Mouse (Mus musculus) myocyte (in vitro differentiated cells): Measurements from ENCODE around the gene Tex261. TPM values are rescaled to one million over a fixed set of nuclear protein-coding genes. Genes with fewer than 3 reads are reported as not detected.

ENCODE experiments used
- H3K27me3 ChIP-seq: one replicate; pipeline ENCODE4 v1.6.1; 2011; ENCODE audit not compliant: control insufficient read depth, insufficient read depth, insufficient read length
- H3K36me3 ChIP-seq: one replicate; pipeline ENCODE4 v1.6.1; 2011; ENCODE audit not compliant: control insufficient read depth, insufficient read depth
- H3K4me2 ChIP-seq: one replicate; pipeline ENCODE4 v1.6.1; 2011; ENCODE audit warnings: low read depth, control low read depth
- H3K4me3 ChIP-seq: one replicate; pipeline ENCODE4 v1.5.1; 2011; ENCODE audit warnings: mild to moderate bottlenecking, control low read depth, moderate library complexity
- H3K79me2 ChIP-seq: one replicate; pipeline ENCODE4 v1.6.1; 2011; ENCODE audit not compliant: control insufficient read depth, insufficient read depth
- H3ac ChIP-seq: one replicate; pipeline ENCODE4 v1.6.1; 2011; ENCODE audit not compliant: control insufficient read depth, insufficient read length
- CEBPB ChIP-seq: IDR thresholded peaks from 2 replicates; pipeline ENCODE4 v1.6.1; 2011; ENCODE audit warnings: mild to moderate bottlenecking, moderate library complexity; ENCODE audit not compliant: poor library complexity, insufficient read depth, severe bottlenecking
- E2F4 ChIP-seq: IDR thresholded peaks from one replicate; pipeline ENCODE4 v1.6.1; 2011; ENCODE audit warnings: mild to moderate bottlenecking, control low read depth, moderate library complexity; ENCODE audit not compliant: insufficient read depth
- MAX ChIP-seq: IDR thresholded peaks from one replicate; pipeline ENCODE4 v1.6.1; 2011; ENCODE audit warnings: low read depth, mild to moderate bottlenecking, control low read depth
- MYOD1 ChIP-seq, 3 experiments: IDR thresholded peaks; one replicate each; pipeline ENCODE4 v1.6.1; 2011; ENCODE audit warnings: control low read depth in 2 of 3, low read depth in 2 of 3, mild to moderate bottlenecking in 2 of 3, moderate library complexity in 1 of 3; ENCODE audit not compliant: insufficient read length in 2 of 3, control insufficient read depth in 1 of 3
- MYOG ChIP-seq, 3 experiments: IDR thresholded peaks; one replicate each; pipeline ENCODE4 v1.6.1; 2011; ENCODE audit warnings: control low read depth in 2 of 3, low read depth in 2 of 3, mild to moderate bottlenecking in 2 of 3; ENCODE audit not compliant: insufficient read length in 2 of 3, control insufficient read depth in 1 of 3, insufficient read depth in 1 of 3
- POLR2A ChIP-seq: IDR thresholded peaks from one replicate; pipeline ENCODE4 v1.6.1; 2011; ENCODE audit warnings: low read depth, mild to moderate bottlenecking, control low read depth, moderate library complexity; ENCODE audit not compliant: insufficient read length
- POLR2AphosphoS2 ChIP-seq: IDR thresholded peaks from one replicate; pipeline ENCODE4 v1.6.1; 2011; ENCODE audit warnings: low read depth, control low read depth; ENCODE audit not compliant: insufficient read length
- REST ChIP-seq: IDR thresholded peaks from one replicate; pipeline ENCODE4 v1.6.1; 2011; ENCODE audit warnings: mild to moderate bottlenecking, control low read depth, moderate library complexity; ENCODE audit not compliant: insufficient read depth, insufficient read length
- SRF ChIP-seq: IDR thresholded peaks from one replicate; pipeline ENCODE4 v1.6.1; 2011; ENCODE audit warnings: low read depth; ENCODE audit not compliant: control insufficient read depth, insufficient read length
- TCF12 ChIP-seq: IDR thresholded peaks from one replicate; pipeline ENCODE4 v1.6.1; 2011; ENCODE audit warnings: mild to moderate bottlenecking, control low read depth; ENCODE audit not compliant: poor library complexity, insufficient read depth, severe bottlenecking
- TCF3 ChIP-seq: IDR thresholded peaks from one replicate; pipeline ENCODE4 v1.6.1; 2011; ENCODE audit warnings: low read depth, control low read depth; ENCODE audit not compliant: insufficient read length
- USF1 ChIP-seq: IDR thresholded peaks from one replicate; pipeline ENCODE4 v1.6.1; 2011; ENCODE audit warnings: low read depth, mild to moderate bottlenecking, control low read depth, moderate library complexity
- polyA plus RNA-seq: library from polyadenylated mRNA; unstranded; fragments of >200 nt; fragmentation: generic; extraction: Trizol; gene quantifications from one replicate; pipeline ENCODE4 v1.2.1, GENCODE M21; 2012; ENCODE audit warnings: missing spikeins

Gene Tex261
- polyA plus RNA-seq, 1 experiment: 70.7 TPM

DNA sequence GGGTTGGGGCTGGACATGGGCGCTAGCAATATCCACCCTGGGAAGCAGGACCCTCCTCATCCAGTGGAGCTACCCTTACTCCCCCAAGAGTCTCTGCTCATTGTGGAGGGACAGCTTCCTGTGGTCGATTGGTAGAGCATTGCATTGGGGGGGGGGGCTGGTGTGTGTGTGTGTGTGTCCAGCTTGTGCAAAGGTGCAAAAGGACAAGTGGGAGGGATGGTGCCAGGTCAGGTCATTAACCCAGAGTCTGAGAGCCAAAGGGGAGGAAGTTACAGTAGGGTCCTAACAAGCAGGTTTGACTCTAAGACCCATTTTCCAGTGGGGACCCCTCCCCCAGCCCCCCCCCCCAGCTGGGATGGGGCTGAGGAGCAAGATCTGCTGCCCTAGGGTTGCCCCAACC, 30.1 kb downstream of the Tex261 start:
- TF ChIP-seq TCF3: no peak
- no peak for TF ChIP-seq SRF
- no peak for TF ChIP-seq MYOG (IDR thresholded peaks at IDR 0.05; ENCODE audit: control insufficient read depth in 1 of 3, insufficient read depth in 1 of 3, insufficient read length in 2 of 3, low read depth in 2 of 3)
- no peak for TF ChIP-seq TCF12
- no peak for TF ChIP-seq REST
- TF ChIP-seq MAX: no peak
- TF ChIP-seq POLR2AphosphoS2: no peak

DNA sequence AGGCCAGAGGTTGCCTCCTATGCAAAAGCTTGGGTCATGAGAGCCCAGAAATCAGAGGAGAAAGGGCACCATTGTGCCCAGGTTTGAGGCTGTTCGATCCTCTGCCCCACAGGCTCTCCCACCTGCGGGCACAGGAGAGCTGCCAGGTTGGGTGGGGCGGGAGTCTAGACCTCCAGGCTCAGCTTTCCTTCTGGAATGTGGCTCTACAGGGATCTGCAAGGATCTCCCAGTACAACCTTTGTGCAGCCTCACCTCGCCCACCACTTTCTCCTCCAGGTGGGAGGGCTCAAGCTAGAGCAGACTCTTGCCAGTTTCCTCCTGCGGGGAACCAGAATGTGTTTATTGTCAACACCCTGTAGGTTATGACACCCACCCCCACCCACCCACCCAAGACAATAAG, 31.1 kb downstream of the Tex261 start:
- no peaks in the 10 kb centered on the region for H3K36me3 ChIP-seq
- TF ChIP-seq REST (no peak), SRF (no peak), MYOG (IDR thresholded peaks at IDR 0.05; ENCODE audit: control insufficient read depth in 1 of 3, insufficient read depth in 1 of 3, insufficient read length in 2 of 3, low read depth in 2 of 3) (no peak), POLR2A (no peak), MYOD1 (IDR thresholded peaks at IDR 0.05; ENCODE audit: control insufficient read depth in 1 of 3, insufficient read length in 2 of 3, low read depth in 2 of 3) (no peak), CEBPB (no peak), POLR2AphosphoS2 (no peak), TCF3 (no peak), E2F4 (no peak), USF1 (no peak), MAX (no peak), TCF12 (no peak)
- H3K4me3 ChIP-seq: no peak overlapping the region
- no peak overlapping the region for H3ac ChIP-seq
- H3K4me2 ChIP-seq: no peak overlapping the region
- peaks cover 64% of the 10 kb centered on the region for H3K27me3 ChIP-seq
- no peaks in the 10 kb centered on the region for H3K79me2 ChIP-seq

More for the DNA sequence above, 30.1 kb downstream of the Tex261 start:
- H3K27me3 ChIP-seq: peaks cover 64% of the 10 kb centered on the region
- no peak overlapping the region for H3ac ChIP-seq
- H3K36me3 ChIP-seq: no peaks in the 10 kb centered on the region
- H3K4me2 ChIP-seq: no peak overlapping the region
- H3K79me2 ChIP-seq: no peaks in the 10 kb centered on the region
- H3K4me3 ChIP-seq: no peak overlapping the region

DNA sequence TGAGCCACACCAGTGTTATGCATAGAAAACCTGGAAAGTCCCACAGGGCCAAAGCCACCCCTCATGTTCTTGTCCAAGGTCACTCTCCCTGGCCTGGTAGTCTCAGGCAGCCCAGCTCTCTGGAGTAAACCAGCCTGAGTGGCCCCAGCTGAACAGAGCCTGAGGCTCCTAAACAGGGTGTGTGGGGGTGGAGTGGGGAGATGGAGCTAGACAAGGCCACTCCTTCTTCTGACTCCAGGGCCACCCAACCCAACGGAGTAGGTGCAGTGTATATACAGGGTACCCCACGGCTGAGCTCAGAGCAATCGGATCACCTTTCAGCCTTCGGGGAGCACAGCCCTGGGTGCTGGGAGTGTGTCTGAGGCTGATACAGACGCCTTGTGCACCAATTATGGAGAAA, 31.5 kb downstream of the Tex261 start:
- Histone ChIP-seq H3K27me3 (peaks cover 59% of the 10 kb centered on the region), H3K79me2 (no peaks in the 10 kb centered on the region), H3K36me3 (no peaks in the 10 kb centered on the region), H3ac (no peak overlapping the region), H3K4me2 (no peak overlapping the region), H3K4me3 (no peak overlapping the region)
- TF ChIP-seq MYOD1 (IDR thresholded peaks at IDR 0.05; ENCODE audit: control insufficient read depth in 1 of 3, insufficient read length in 2 of 3, low read depth in 2 of 3) (no peak), MYOG (IDR thresholded peaks at IDR 0.05; ENCODE audit: control insufficient read depth in 1 of 3, insufficient read depth in 1 of 3, insufficient read length in 2 of 3, low read depth in 2 of 3) (no peak), POLR2A (no peak), POLR2AphosphoS2 (no peak), E2F4 (no peak), SRF (no peak), TCF3 (no peak), CEBPB (no peak), TCF12 (no peak), MAX (no peak), REST (no peak), USF1 (no peak)

DNA sequence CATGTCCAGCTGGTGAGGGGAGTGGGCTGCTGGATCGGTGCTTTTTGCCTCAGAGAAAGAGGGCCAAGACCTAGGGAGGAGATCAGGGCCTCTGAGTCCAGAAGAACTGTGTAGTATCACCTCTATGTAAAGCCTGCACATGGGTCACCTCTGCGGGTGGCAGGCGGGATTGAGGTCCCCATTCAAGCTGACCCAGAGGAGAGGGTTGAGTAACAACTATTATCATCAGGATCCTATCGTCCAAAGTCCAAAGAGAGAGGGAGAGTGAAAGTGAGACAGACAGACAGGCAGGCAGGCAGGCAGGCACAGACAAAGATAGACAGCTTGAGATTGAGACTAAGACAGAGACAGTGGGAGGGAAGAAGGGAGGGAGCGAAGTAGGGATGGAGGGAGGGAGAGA, 32.4 kb downstream of the Tex261 start:
- Histone ChIP-seq H3K36me3 (no peaks in the 10 kb centered on the region), H3K79me2 (no peaks in the 10 kb centered on the region), H3K4me3 (no peak overlapping the region), H3K4me2 (no peak overlapping the region), H3K27me3 (peaks cover 56% of the 10 kb centered on the region), H3ac (no peak overlapping the region)
- no peak for TF ChIP-seq TCF12
- TF ChIP-seq CEBPB: no peak
- no peak for TF ChIP-seq POLR2A
- no peak for TF ChIP-seq REST
- TF ChIP-seq E2F4: no peak
- TF ChIP-seq MYOD1 (IDR thresholded peaks at IDR 0.05; ENCODE audit: control insufficient read depth in 1 of 3, insufficient read length in 2 of 3, low read depth in 2 of 3): no peak
- TF ChIP-seq MYOG (IDR thresholded peaks at IDR 0.05; ENCODE audit: control insufficient read depth in 1 of 3, insufficient read depth in 1 of 3, insufficient read length in 2 of 3, low read depth in 2 of 3): no peak
- no peak for TF ChIP-seq USF1
- TF ChIP-seq POLR2AphosphoS2: no peak
- TF ChIP-seq TCF3: no peak
- TF ChIP-seq SRF: no peak
- no peak for TF ChIP-seq MAX

DNA sequence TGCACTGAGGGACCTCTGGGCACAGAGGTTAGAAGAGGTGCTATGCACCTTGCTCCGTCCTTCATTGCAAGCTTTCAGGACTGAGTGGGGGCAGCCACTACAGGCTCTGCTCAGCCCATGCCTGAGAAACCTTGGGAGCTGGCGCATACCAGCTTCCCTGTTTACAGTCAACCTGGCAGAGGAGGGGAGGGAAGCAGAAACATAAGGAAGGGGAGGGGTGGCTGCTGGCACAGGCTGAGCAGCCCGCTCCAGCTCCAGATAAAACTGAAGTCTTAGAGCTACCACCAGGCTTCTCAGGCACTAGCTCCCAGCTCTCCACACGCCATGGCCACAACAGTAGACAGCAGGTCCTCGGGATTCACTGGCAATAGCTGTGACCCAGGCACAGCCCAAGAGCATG, 32.9 kb downstream of the Tex261 start, which contains the start of gene Atp6v1b1:
Gene Atp6v1b1, plus strand, starts transcription at position 230 of the 400 bp plus-strand sequence.
- Histone ChIP-seq H3K36me3 (no peaks in the 10 kb centered on the region), H3ac (no peak within 1 kb of the TSS), H3K27me3 (peaks cover 56% of the 10 kb centered on the region), H3K79me2 (no peaks in the 10 kb centered on the region), H3K4me2 (no peak within 1 kb of the TSS), H3K4me3 (no peak within 1 kb of the TSS)
- TF ChIP-seq MYOD1 (IDR thresholded peaks at IDR 0.05; ENCODE audit: control insufficient read depth in 1 of 3, insufficient read length in 2 of 3, low read depth in 2 of 3): no peak
- no peak for TF ChIP-seq MYOG (IDR thresholded peaks at IDR 0.05; ENCODE audit: control insufficient read depth in 1 of 3, insufficient read depth in 1 of 3, insufficient read length in 2 of 3, low read depth in 2 of 3)
- no peak for TF ChIP-seq CEBPB
- no peak for TF ChIP-seq E2F4
- no peak for TF ChIP-seq REST
- TF ChIP-seq POLR2A: no peak
- TF ChIP-seq POLR2AphosphoS2: no peak
- TF ChIP-seq MAX: no peak
- no peak for TF ChIP-seq TCF3
- no peak for TF ChIP-seq TCF12
- TF ChIP-seq SRF: no peak
- no peak for TF ChIP-seq USF1
